Mouse (Mus musculus) heart, adult 2 months (tissue): ENCODE data around the gene Cd300a. TPM values are rescaled to one million over a fixed set of nuclear protein-coding genes. Genes with fewer than 3 reads are reported as not detected.
A peak's percentile ranks its signal among the peaks of the same experiment; 100 is the strongest.

Experiments
- DNase-seq, 2 experiments: peaks; one replicate each; pipeline ENCODE4 v3.0.0; 2021
- H3K27ac ChIP-seq: fragments of 200-600 bp; 2 replicates; pipeline ENCODE4 v1.8.1; 2022
- H3K27me3 ChIP-seq: fragments of 200-500 bp; 2 replicates; pipeline ENCODE4 v1.6.1; 2012; ENCODE audit warnings: mild to moderate bottlenecking, low read length, inconsistent platforms, mixed read lengths; ENCODE audit not compliant: control insufficient read depth, insufficient read depth
- H3K36me3 ChIP-seq: fragments of 200-500 bp; 2 replicates; pipeline ENCODE4 v1.6.1; 2012; ENCODE audit warnings: low read length, inconsistent platforms; ENCODE audit not compliant: control insufficient read depth, insufficient read depth
- H3K4me1 ChIP-seq: fragments of 200-500 bp; 2 replicates; pipeline ENCODE4 v1.6.1; 2011; ENCODE audit warnings: low read length; ENCODE audit not compliant: control insufficient read depth, insufficient read depth
- H3K4me3 ChIP-seq: fragments of 200-600 bp; 2 replicates; pipeline ENCODE4 v1.8.1; 2022
- H3K79me2 ChIP-seq: fragments of 200-500 bp; replicated peaks from 2 replicates; pipeline ENCODE4 v1.6.1; 2012; ENCODE audit warnings: mild to moderate bottlenecking, inconsistent platforms, low read length, moderate library complexity, mixed read lengths; ENCODE audit not compliant: control insufficient read depth, insufficient read depth
- H3K9ac ChIP-seq: fragments of 200-500 bp; 2 replicates; pipeline ENCODE4 v1.6.1; 2012; ENCODE audit warnings: low read depth, mild to moderate bottlenecking, control low read depth, inconsistent platforms, low read length, mixed read lengths
- CTCF ChIP-seq: fragments of 200-600 bp; IDR thresholded peaks from 2 replicates; pipeline ENCODE4 v1.8.1; 2022; ENCODE audit warnings: antibody characterized with exemption, mild to moderate bottlenecking, moderate library complexity
- EP300 ChIP-seq: fragments of 200-500 bp; IDR thresholded peaks from 2 replicates; pipeline ENCODE4 v1.6.1; 2011; ENCODE audit warnings: low read depth, low read length, control low read depth; ENCODE audit not compliant: insufficient read depth
- POLR2A ChIP-seq: fragments of 200-500 bp; IDR thresholded peaks from 2 replicates; pipeline ENCODE4 v1.6.1; 2011; ENCODE audit warnings: mild to moderate bottlenecking, low read depth, low read length, control low read depth; ENCODE audit not compliant: insufficient read depth
- WGBS: fragments of 180-500 bp; shearing (Covaris S2); methylation state at CpG from one replicate; pipeline ENCODE4 v1.1.7; 2018; 5-methylcytosine and 5-hydroxymethylcytosine counted together
- intact Hi-C: fragments of 180-260 bp; cut with DNase I; formaldehyde crosslinking; loops from one replicate; pipeline ENCODE4 v1.15.1; 2025
- polyA plus RNA-seq: library from polyadenylated mRNA; depleted of rRNA; stranded (reverse); fragments of >200 nt; gene quantifications from 2 replicates; pipeline ENCODE4 v1.2.3, GENCODE M21; 2012
- total RNA-seq, 2 experiments: library from RNA; stranded (reverse); gene quantifications; 2 replicates each; pipeline ENCODE4 v1.2.3; 2021

The Cd300a gene
- total and polyA plus RNA-seq, 3 experiments, result 0.77 to 1.1 (median 0.89) TPM

DNA sequence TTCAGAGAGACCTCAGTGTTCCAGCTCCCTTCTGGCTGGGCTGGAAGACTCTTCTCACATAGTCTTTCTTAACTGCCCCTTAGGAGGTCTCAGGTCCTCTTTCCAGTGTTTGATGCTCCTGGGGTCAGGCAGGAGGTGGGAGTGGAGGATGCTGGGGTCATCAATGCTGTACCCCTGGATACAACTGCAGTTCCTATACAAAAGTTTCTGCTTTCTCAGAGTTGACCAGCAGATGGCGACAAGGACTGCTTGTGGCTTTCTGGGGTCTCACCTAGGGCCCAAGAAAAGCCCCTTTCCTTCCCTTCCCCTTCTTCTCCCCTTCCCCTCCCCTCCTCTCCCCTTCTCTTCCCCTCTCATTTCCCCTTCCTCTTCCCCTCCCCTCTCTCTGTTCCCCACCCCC lies 9.3 kb upstream of the Cd300a start:
- H3K79me2 ChIP-seq, result no peaks in the 10 kb centered on the region
- H3K27ac ChIP-seq, result no peak overlapping the region; the same call in 1 of the 2 replicates
- H3K9ac ChIP-seq, result no peak overlapping the region
- 5% methylated on average over 1 of the region's 1 CpGs for WGBS
- H3K36me3 ChIP-seq, result no peaks in the 10 kb centered on the region
- no peaks in the 10 kb centered on the region for H3K27me3 ChIP-seq
- TF ChIP-seq CTCF (peak; percentile 73), POLR2A (no peak)
- H3K4me3 ChIP-seq, result no peak overlapping the region
- intact Hi-C loops, result loop anchor here (1.0 kb wide), 1 partner anchor 32 kb away; no protein-coding TSS in a partner anchor
- H3K4me1 ChIP-seq, result peaks cover 4% of the 10 kb centered on the region
- no peak for DNase-seq

GRCm38 (mm10) chr11:114883251-114883789 lies 6.5 kb upstream of the Cd300a start:
- WGBS, result 90% methylated on average over 4 of the region's 4 CpGs
- Histone ChIP-seq H3K9ac (no peak overlapping the region), H3K4me1 (peaks cover 3% of the 10 kb centered on the region), H3K36me3 (no peaks in the 10 kb centered on the region), H3K4me3 (no peak overlapping the region), H3K27me3 (no peaks in the 10 kb centered on the region), H3K79me2 (no peaks in the 10 kb centered on the region), H3K27ac (no peak overlapping the region)
- no peak for DNase-seq
- TF ChIP-seq EP300 (no peak), CTCF (no peak), POLR2A (no peak)
- intact Hi-C loops, result no loop called here

GRCm38 (mm10) chr11:114884380-114885100 lies 5.3 kb upstream of the Cd300a start:
- no peaks in the 10 kb centered on the region for H3K27me3 ChIP-seq

DNA sequence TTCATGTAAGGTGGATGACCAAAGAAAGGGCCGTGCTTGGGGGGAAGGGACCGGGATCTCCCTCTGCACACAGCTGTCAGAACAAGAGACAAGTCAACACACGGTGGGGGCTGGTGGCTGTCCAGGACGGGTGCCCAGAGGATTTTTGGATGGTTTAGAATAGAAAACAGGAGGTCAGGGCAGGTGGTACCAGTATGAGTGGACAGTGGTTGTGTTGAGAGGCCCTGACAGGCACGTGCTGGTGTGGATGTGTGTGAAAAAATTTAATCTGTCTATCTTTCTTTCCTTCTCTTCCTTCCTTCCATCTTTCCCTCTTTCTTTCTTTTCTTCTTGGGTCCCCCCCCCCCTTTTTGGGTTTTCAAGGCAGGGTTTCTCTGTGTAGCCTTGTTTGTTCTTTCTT lies 701 bp downstream of the Cd300a start:
- H3K4me3 ChIP-seq, result no peak overlapping the region
- peaks cover 1% of the 10 kb centered on the region; the same call in 1 of the 2 replicates for H3K4me1 ChIP-seq
- no peaks in the 10 kb centered on the region for H3K27me3 ChIP-seq
- no peak for DNase-seq
- WGBS, result 44% methylated on average over 5 of the region's 5 CpGs
- no peak overlapping the region for H3K9ac ChIP-seq
- H3K27ac ChIP-seq, result no peak overlapping the region; the same call in 1 of the 2 replicates
- intact Hi-C loops, result no loop called here
- H3K36me3 ChIP-seq, result no peaks in the 10 kb centered on the region
- TF ChIP-seq CTCF, result no peak
- TF ChIP-seq POLR2A, result no peak
- TF ChIP-seq EP300, result no peak
- no peaks in the 10 kb centered on the region for H3K79me2 ChIP-seq

More at GRCm38 (mm10) chr11:114884380-114885100, 5.3 kb upstream of the Cd300a start:
- Histone ChIP-seq H3K27ac (peak overlapping the region; percentile 29), H3K36me3 (no peaks in the 10 kb centered on the region), H3K79me2 (no peaks in the 10 kb centered on the region), H3K4me1 (peaks cover 3% of the 10 kb centered on the region), H3K4me3 (no peak overlapping the region), H3K9ac (no peak overlapping the region)
- intact Hi-C loops, result no loop called here
- TF ChIP-seq EP300 (no peak), CTCF (no peak), POLR2A (no peak)
- DNase-seq, result no peak
- WGBS, result 42% methylated on average over 4 of the region's 4 CpGs

- WGBS, result 71% methylated on average over 3 of the region's 3 CpGs
- no peak overlapping the region for H3K4me3 ChIP-seq
- H3K27ac ChIP-seq, result no peak overlapping the region
Measured at GRCm38 (mm10) chr11:114896085-114896484, 6.2 kb downstream of the Cd300a start.

GRCm38 (mm10) chr11:114898026-114898425 lies 8.2 kb downstream of the Cd300a start:
- DNase-seq, result peak in 1 of 2 experiments; percentile 66
- no peaks in the 10 kb centered on the region for H3K4me1 ChIP-seq
- no peaks in the 10 kb centered on the region for H3K27me3 ChIP-seq
- H3K4me3 ChIP-seq, result no peak overlapping the region
- H3K9ac ChIP-seq, result no peak overlapping the region
- H3K79me2 ChIP-seq, result no peaks in the 10 kb centered on the region
- peak overlapping the region; percentile 33; the same call in 1 of the 2 replicates for H3K27ac ChIP-seq
- TF ChIP-seq EP300, result no peak
- peak; percentile 39; the same call in 1 of the 2 replicates for TF ChIP-seq POLR2A
- no peak for TF ChIP-seq CTCF
- intact Hi-C loops, result no loop called here
- 33% methylated on average over 1 of the region's 1 CpGs for WGBS
- H3K36me3 ChIP-seq, result no peaks in the 10 kb centered on the region

More at GRCm38 (mm10) chr11:114896085-114896484, 6.2 kb downstream of the Cd300a start:
- H3K27me3 ChIP-seq, result no peaks in the 10 kb centered on the region
- no peak for DNase-seq
- no peak overlapping the region for H3K9ac ChIP-seq
- intact Hi-C loops, result no loop called here
- TF ChIP-seq EP300 (no peak), CTCF (no peak), POLR2A (no peak)
- H3K4me1 ChIP-seq, result no peaks in the 10 kb centered on the region
- H3K79me2 ChIP-seq, result no peaks in the 10 kb centered on the region
- no peaks in the 10 kb centered on the region for H3K36me3 ChIP-seq
